Mouse (Mus musculus) layer of hippocampus, postnatal 36 days (tissue): ENCODE data around the gene Insrr. TPM values are rescaled to one million over a fixed set of nuclear protein-coding genes. Genes with fewer than 3 reads are reported as not detected.
"Not testable (repeated sequence)": the region's sequence is repeated elsewhere in the genome, so short reads cannot be mapped to it uniquely, and the experiment has no call there.

Experiments used
- DNase-seq, 2 experiments: peaks; one replicate each; pipeline ENCODE4 v3.0.0; 2022
- total RNA-seq, 2 experiments: library from RNA; stranded (reverse); gene quantifications; 2 replicates each; pipeline ENCODE4 v1.2.3; 2021

The Insrr gene
- total RNA-seq, 2 experiments from 2014 or later = 0.15 TPM

GRCm38 (mm10) chr3:87833482-87833881, 36.7 kb downstream of the Insrr start:
- DNase-seq = no peak

DNA sequence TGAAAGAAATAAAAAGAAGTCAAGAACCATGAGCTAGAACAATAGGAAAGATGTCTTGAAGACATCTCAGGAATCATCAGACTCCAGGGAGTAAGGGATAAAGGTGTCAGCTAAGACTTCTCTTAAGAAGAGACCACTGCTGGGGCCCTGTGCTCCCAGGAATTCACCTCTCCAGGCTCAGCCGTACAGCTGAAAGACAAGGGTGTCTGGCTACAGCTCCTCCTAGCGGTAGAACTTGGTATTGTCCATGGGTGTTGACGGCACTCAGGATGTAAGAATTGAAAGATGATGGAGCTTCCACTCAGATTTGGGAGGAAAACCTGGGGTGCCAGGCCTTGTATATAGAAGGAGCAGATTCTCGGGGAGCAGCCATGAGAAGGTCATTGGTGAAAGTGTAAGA, 41.9 kb downstream of the Insrr start:
- DNase-seq = peak; percentile 56 to 68

GRCm38 (mm10) chr3:87840858-87841257, 44.1 kb downstream of the Insrr start:
- DNase-seq = no peak

- DNase-seq = no peak
Measured at GRCm38 (mm10) chr3:87844981-87845380, 48.2 kb downstream of the Insrr start.

DNA sequence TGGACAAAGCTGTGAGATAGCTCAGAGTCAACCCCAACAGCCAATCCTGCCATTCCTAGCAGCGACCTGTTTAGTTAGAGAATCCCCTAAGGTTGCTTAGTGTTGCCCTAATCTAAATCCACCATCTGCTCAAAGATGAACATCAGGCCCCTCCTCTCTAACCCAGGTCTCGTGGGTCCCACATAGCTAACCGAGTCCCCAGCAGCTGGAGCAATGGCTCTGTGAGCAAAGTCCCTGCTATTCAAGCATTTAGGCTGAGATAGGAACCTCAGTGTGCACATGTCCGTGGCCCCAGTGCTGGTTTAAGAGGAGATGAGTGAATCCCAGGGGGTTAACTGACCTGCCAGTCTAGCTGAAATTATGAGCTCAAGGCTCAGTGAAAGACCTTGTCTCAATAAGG, 49.4 kb downstream of the Insrr start:
- DNase-seq = no peak

- DNase-seq = no peak
Measured at GRCm38 (mm10) chr3:87846650-87847110, 49.9 kb downstream of the Insrr start, which contains the start of gene Sh2d2a. Sh2d2a (plus strand) TSS chr3:87846755.

DNA sequence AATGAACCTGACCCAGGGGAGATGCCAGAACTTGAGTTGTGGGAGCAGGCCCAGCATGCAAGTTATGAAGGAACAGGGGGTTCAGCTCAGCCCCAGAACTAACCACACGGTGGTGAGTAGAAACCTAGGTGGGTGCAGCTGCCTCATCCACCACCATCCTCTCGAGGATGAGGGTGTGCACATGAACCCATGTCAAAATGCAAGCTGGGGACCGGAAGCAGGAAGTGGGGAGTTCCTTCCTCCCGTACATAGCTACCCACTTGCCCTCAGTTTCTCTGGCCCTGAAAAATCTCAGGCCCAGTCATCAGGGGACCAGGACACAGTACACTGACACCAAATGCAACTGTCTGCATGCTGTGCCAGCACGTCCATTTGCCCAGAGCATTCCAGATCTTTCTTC, 50.9 kb downstream of the Insrr start:
- DNase-seq = no peak

DNA sequence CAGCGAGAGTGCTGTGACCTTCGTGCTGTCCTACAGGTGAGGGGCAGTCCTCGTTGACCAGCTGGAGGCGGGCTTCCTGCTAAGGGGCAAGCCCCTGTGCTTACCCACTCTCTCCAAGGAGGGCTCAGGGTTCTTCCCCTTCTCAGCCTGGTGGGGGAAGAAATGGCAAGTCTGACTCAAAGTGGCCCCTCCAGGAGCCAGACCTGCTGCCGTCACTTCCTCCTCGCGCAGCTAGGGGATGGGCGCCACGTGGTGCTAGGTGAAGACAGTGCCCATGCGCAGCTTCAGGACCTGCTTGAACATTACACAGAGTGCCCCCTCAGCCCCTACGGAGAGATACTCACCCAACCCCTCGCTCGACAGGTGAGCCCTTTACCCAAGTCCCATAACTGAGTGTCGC, 52.4 kb downstream of the Insrr start:
- no peak for DNase-seq

- DNase-seq = no peak
Measured at GRCm38 (mm10) chr3:87854795-87855568, 58.2 kb downstream of the Insrr start.

GRCm38 (mm10) chr3:87855936-87856335, 59.2 kb downstream of the Insrr start:
- no peak for DNase-seq

- DNase-seq = no peak
Measured at GRCm38 (mm10) chr3:87857666-87858065, 60.9 kb downstream of the Insrr start.

- peak; percentile 62 to 64 for DNase-seq
Measured at GRCm38 (mm10) chr3:87859813-87860212, 63.1 kb downstream of the Insrr start.

DNA sequence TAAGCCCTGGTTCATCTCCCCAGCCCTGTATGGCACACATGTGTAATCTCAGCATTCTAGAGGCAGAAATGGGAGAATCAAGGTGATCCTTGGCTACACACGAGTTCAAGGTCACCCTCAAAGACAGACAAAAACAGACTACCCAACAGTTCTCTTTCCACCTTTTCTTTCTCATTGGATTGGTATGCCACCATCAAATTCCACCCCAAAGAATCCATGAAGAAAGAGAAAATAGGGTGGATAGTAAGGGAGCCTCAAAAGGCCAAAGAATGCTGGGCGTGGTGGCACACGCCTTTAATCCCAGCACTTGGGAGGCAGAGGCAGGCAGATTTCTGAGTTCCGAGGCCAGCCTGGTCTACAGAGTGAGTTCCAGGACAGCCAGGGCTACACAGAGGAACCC, 67.4 kb downstream of the Insrr start:
- not testable (repeated sequence) for DNase-seq

Other genes with a start within 250 kb of the Insrr start
- gene Arhgef11, start 179.4 kb upstream of the Insrr start, total RNA-seq = 10 to 100 TPM; 60.5 to 62.4 TPM
- 1 to 10 TPM in 1 of 2 experiments, under 1 TPM in 1; 0.40 to 1.6 TPM for gene Lrrc71, start 48.3 kb upstream of the Insrr start, total RNA-seq
- under 1 TPM in 1 of 2 experiments, not detected in 1; 0.12 TPM for gene Ntrk1, start 1.8 kb upstream of the Insrr start, total RNA-seq
- gene Pear1, start 27.4 kb downstream of the Insrr start, total RNA-seq = 10 to 100 TPM in 1 of 2 experiments, 1 to 10 TPM in 1; 8.0 to 10.4 TPM
- gene Sh2d2a, start 49.8 kb downstream of the Insrr start, total RNA-seq = not detected
- 10 to 100 TPM; 58.3 to 58.6 TPM for gene Prcc, start 88.7 kb downstream of the Insrr start, total RNA-seq
- gene Hdgf, start 109.4 kb downstream of the Insrr start, total RNA-seq = 100 to 1,000 TPM; 140 to 149 TPM
- gene Mrpl24, start 122.6 kb downstream of the Insrr start, total RNA-seq = 10 to 100 TPM; 54.7 to 59.8 TPM
- 10 to 100 TPM; 15.0 TPM for gene Isg20l2, start 133.4 kb downstream of the Insrr start, total RNA-seq
- gene Rrnad1, start 133.8 kb downstream of the Insrr start, total RNA-seq = 10 to 100 TPM; 23.5 to 27.9 TPM
- 1 to 10 TPM; 1.3 to 3.5 TPM for gene Crabp2, start 151.7 kb downstream of the Insrr start, total RNA-seq
- 1 to 10 TPM; 4.0 to 5.4 TPM for gene Nes, start 174.1 kb downstream of the Insrr start, total RNA-seq
- 100 to 1,000 TPM; 296 to 327 TPM for gene Bcan, start 203.3 kb downstream of the Insrr start, total RNA-seq
- gene Hapln2, start 230.6 kb downstream of the Insrr start, total RNA-seq = 10 to 100 TPM; 14.9 to 18.0 TPM
- gene Gpatch4, start 246.2 kb downstream of the Insrr start, total RNA-seq = 10 to 100 TPM; 14.5 to 17.8 TPM